Mouse (Mus musculus): ENCODE data around the gene Specc1l.

DNA sequence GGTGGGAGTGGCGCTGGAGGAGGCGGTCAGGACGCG is 104.8 kb downstream of the Specc1l start, which contains the start of gene Adora2a:
- no peak for TF ChIP-seq CTCF (IDR thresholded peaks at IDR 0.05; ENCODE audit: extremely low read depth, insufficient read depth, low read length)
- no peak for TF ChIP-seq POLR2A (IDR thresholded peaks at IDR 0.05; ENCODE audit: extremely low read depth, insufficient read depth, low read length)

All from cortical plate, adult 2 months (tissue).